In the genomic region with DNA sequence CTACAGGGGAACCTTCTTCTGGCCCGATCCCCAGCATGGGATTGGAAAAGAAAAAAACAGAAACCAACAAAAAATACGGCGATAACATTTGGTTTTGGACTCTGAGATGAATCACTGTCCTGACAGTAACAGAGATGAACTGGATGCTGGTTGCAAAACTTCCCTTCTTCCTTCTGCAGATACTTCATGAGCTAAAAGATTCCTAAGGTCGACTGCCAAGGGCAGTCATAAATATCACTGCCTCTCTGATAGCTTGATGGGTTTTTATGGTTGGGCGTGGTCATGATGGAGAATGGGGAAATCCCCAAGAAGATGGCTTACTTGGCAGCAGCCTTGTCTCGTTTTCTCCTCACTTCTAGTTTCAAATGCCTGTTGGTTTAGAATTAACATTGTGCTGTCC, we compare ENCODE assay signal across 19 mouse cellular contexts.
DNase-seq lines count a peak whose midpoint lies in the region; ATAC-seq and TF ChIP-seq lines count a peak whose summit lies in the region.
"Had no signal": no experiment of that assay in that cellular context is flagged by ENCODE, and none has a peak within 500 bp of the region (broad histone marks: within the 10 kb centered on the region; RNA-seq: fewer than 3 reads in every experiment).

No protein-coding gene starts in this region.

- TF ChIP-seq POLR2A in testis, adult 2 months (IDR thresholded peaks at IDR 0.05; ENCODE audit: control insufficient read depth, low read depth, low read length), result no peak

- WGBS in forebrain, embryonic 16.5 days, result 78% methylated on average over 6 of the region's 6 CpGs

- ATAC-seq in forebrain, embryonic 16.5 days, result no peak
- ATAC-seq: forebrain, postnatal 0 days; liver, postnatal 0 days; midbrain, embryonic 15.5 days had no signal

- H3K27ac ChIP-seq in gastrocnemius, adult 2 months, result peak overlapping the region; percentile 61
- peak overlapping the region; percentile 66 for H3K27ac ChIP-seq in testis, adult 2 months (ENCODE audit: control insufficient read depth, insufficient read depth, low read depth, low read length)
- no peak overlapping the region for H3K27ac ChIP-seq in forebrain, embryonic 16.5 days (ENCODE audit: low read length)
- H3K27ac ChIP-seq: hindbrain, embryonic 15.5 days; limb, embryonic 13.5 days; midbrain, embryonic 15.5 days; neural tube, embryonic 13.5 days; stomach, embryonic 15.5 days had no signal

- H3K4me2 ChIP-seq in forebrain, embryonic 16.5 days (ENCODE audit: low read length), result no peak overlapping the region
- H3K4me2 ChIP-seq: hindbrain, embryonic 15.5 days; limb, embryonic 13.5 days; midbrain, embryonic 15.5 days; neural tube, embryonic 13.5 days; stomach, embryonic 15.5 days had no signal

- no peaks in the 10 kb centered on the region for H3K27me3 ChIP-seq in testis, adult 2 months (ENCODE audit: control insufficient read depth, insufficient read depth, low read length)
- H3K27me3 ChIP-seq in forebrain, embryonic 16.5 days (replicated peaks; ENCODE audit: control insufficient read depth, insufficient read depth, low read length), result no peaks in the 10 kb centered on the region
- H3K27me3 ChIP-seq: hindbrain, embryonic 15.5 days; limb, embryonic 13.5 days; midbrain, embryonic 15.5 days; neural tube, embryonic 13.5 days; stomach, embryonic 15.5 days had no signal

- no peaks in the 10 kb centered on the region for H3K9me3 ChIP-seq in forebrain, embryonic 16.5 days (ENCODE audit: control insufficient read depth, low read length)
- H3K9me3 ChIP-seq: hindbrain, embryonic 15.5 days; limb, embryonic 13.5 days; midbrain, embryonic 15.5 days; neural tube, embryonic 13.5 days; stomach, embryonic 15.5 days had no signal

- no peaks in the 10 kb centered on the region for H3K36me3 ChIP-seq in testis, adult 2 months (ENCODE audit: control insufficient read depth, insufficient read depth, low read length)
- no peaks in the 10 kb centered on the region for H3K36me3 ChIP-seq in forebrain, embryonic 16.5 days (ENCODE audit: control insufficient read depth, insufficient read depth)
- H3K36me3 ChIP-seq: hindbrain, embryonic 15.5 days; limb, embryonic 13.5 days; midbrain, embryonic 15.5 days; neural tube, embryonic 13.5 days; stomach, embryonic 15.5 days had no signal

- no peak overlapping the region for H3K9ac ChIP-seq in forebrain, embryonic 16.5 days (replicated peaks; ENCODE audit: low read depth, low read length)
- H3K9ac ChIP-seq: forebrain, postnatal 0 days; hindbrain, embryonic 15.5 days; limb, embryonic 13.5 days; liver, postnatal 0 days; midbrain, embryonic 15.5 days; neural tube, embryonic 13.5 days; stomach, embryonic 15.5 days had no signal

- no peaks in the 10 kb centered on the region; the same call in 1 of the 2 replicates for H3K4me1 ChIP-seq in testis, adult 2 months (ENCODE audit: control insufficient read depth, insufficient read depth, low read length)
- H3K4me1 ChIP-seq in forebrain, embryonic 16.5 days (replicated peaks; ENCODE audit: control insufficient read depth, insufficient read depth, low read length), result peaks cover 2% of the 10 kb centered on the region; the same call in 1 of the 2 replicates
- H3K4me1 ChIP-seq: limb, embryonic 13.5 days; midbrain, embryonic 15.5 days; neural tube, embryonic 13.5 days; stomach, embryonic 15.5 days had no signal

- no peak overlapping the region for H3K4me3 ChIP-seq in gastrocnemius, adult 2 months
- no peak overlapping the region for H3K4me3 ChIP-seq in testis, adult 2 months (ENCODE audit: control insufficient read depth, low read depth, low read length)
- no peak overlapping the region for H3K4me3 ChIP-seq in forebrain, embryonic 16.5 days (replicated peaks; ENCODE audit: low read length)
- H3K4me3 ChIP-seq: hindbrain, embryonic 15.5 days; limb, embryonic 13.5 days; midbrain, embryonic 15.5 days; neural tube, embryonic 13.5 days; stomach, embryonic 15.5 days had no signal

- no peak for TF ChIP-seq CTCF in gastrocnemius, adult 2 months (IDR thresholded peaks at IDR 0.05)
- TF ChIP-seq CTCF in testis, adult 2 months (IDR thresholded peaks at IDR 0.05; ENCODE audit: control insufficient read depth, insufficient read depth, insufficient replicate concordance, low read depth, low read length), result no peak

- DNase-seq in gastrocnemius, adult 2 months, result no peak
- DNase-seq in gastrocnemius, postnatal 4 days (ENCODE audit: low spot score in 2 of 2), result no peak
- no peak for DNase-seq in testis, postnatal 14 days (ENCODE audit: low spot score)
- peak; percentile 68 for DNase-seq in adrenal gland, postnatal 14 days
- peak; percentile 70 for DNase-seq in skeletal muscle tissue, adult 2 months (ENCODE audit: low read depth, low spot score)
- no peak for DNase-seq in cerebellum, postnatal 10 days
- DNase-seq: cerebellum, adult 18-20 months; forebrain, postnatal 0 days; gastrocnemius, postnatal 36 days; liver, postnatal 0 days; retina, postnatal 1 day; thymus, postnatal 4 days had no signal

- intact Hi-C loops in gastrocnemius, adult 2 months (cut with DNase I), result no loop called here

Comparison
In these comparisons a context has a peak if more than half of its experiments do, and no peak if none do; other contexts are left out.
1. DNase-seq: peak in adrenal gland, postnatal 14 days (single experiment) and skeletal muscle tissue, adult 2 months (single experiment); none in gastrocnemius, adult 2 months (single experiment), gastrocnemius, postnatal 4 days (0 of 2), testis, postnatal 14 days (single experiment) and cerebellum, postnatal 10 days (0 of 2).